Mouse (Mus musculus) heart, embryonic 11.5 days (tissue): Measurements from ENCODE around the gene Catsper4. TPM values are rescaled to one million over a fixed set of nuclear protein-coding genes. Genes with fewer than 3 reads are reported as not detected.

Source experiments
- ATAC-seq: fragments of 200-750 bp; cut with Nextera tagmentation; replicated peaks from 2 replicates; pipeline ENCODE4 v1.8.0; 2017; ENCODE audit warnings: moderate library complexity; ENCODE audit not compliant: insufficient number of reproducible peaks, low FRiP score, low TSS enrichment
- H3K27ac ChIP-seq: fragments of 300-500 bp; sonication (generic); 2 replicates; pipeline ENCODE4 v1.5.1; 2014; ENCODE audit warnings: mild to moderate bottlenecking, low read depth, low read length
- H3K27me3 ChIP-seq: fragments of 300-500 bp; sonication (generic); 2 replicates; pipeline ENCODE4 v1.6.1; 2014; ENCODE audit warnings: mild to moderate bottlenecking, low read length, mixed read lengths; ENCODE audit not compliant: control insufficient read depth, insufficient read depth
- H3K36me3 ChIP-seq: fragments of 300-500 bp; sonication (generic); 2 replicates; pipeline ENCODE4 v1.6.1; 2014; ENCODE audit warnings: mild to moderate bottlenecking, low read length, moderate library complexity, mixed read lengths; ENCODE audit not compliant: control insufficient read depth, insufficient read depth
- H3K4me1 ChIP-seq: fragments of 300-500 bp; sonication (generic); 2 replicates; pipeline ENCODE4 v1.6.1; 2014; ENCODE audit warnings: low read length; ENCODE audit not compliant: control insufficient read depth, insufficient read depth
- H3K4me2 ChIP-seq: fragments of 300-500 bp; sonication (generic); 2 replicates; pipeline ENCODE4 v1.6.1; 2014; ENCODE audit warnings: mild to moderate bottlenecking, moderate library complexity
- H3K4me3 ChIP-seq: fragments of 300-500 bp; sonication (generic); 2 replicates; pipeline ENCODE4 v1.5.1; 2014; ENCODE audit warnings: low read depth, low read length
- H3K9ac ChIP-seq: fragments of 300-500 bp; sonication (generic); 2 replicates; pipeline ENCODE4 v1.6.1; 2014; ENCODE audit warnings: mild to moderate bottlenecking, low read depth, low read length, moderate library complexity
- H3K9me3 ChIP-seq: fragments of 300-500 bp; sonication (generic); replicated peaks from 2 replicates; pipeline ENCODE4 v1.6.1; 2016; ENCODE audit warnings: low read length; ENCODE audit not compliant: control insufficient read depth
- WGBS: fragments of 180-500 bp; shearing (Covaris S2); extraction: QIAGEN DNeasy Blood & Tissue Kit; methylation state at CpG from one replicate; pipeline ENCODE4 v1.1.7; 2014; ENCODE audit not compliant: insufficient replicate concordance; 5-methylcytosine and 5-hydroxymethylcytosine counted together
- polyA plus RNA-seq: library from polyadenylated mRNA; unstranded; fragments of >200 nt; fragmentation: Nextera tagmentation; extraction: Ambion mirVana; gene quantifications from 2 replicates; pipeline ENCODE4 v1.2.1, GENCODE M21; 2014

Catsper4 gene
- polyA plus RNA-seq, 1 experiment from 2014 or later = not detected

GRCm38 (mm10) chr4:134258354-134258753 is 31.2 kb upstream of the Catsper4 start:
- Histone ChIP-seq H3K9ac (no peak overlapping the region), H3K4me2 (no peak overlapping the region), H3K27me3 (peaks cover 5% of the 10 kb centered on the region), H3K27ac (no peak overlapping the region), H3K36me3 (no peaks in the 10 kb centered on the region), H3K4me1 (peaks cover 38% of the 10 kb centered on the region), H3K9me3 (no peaks in the 10 kb centered on the region), H3K4me3 (no peak overlapping the region)
- 58% methylated on average over 11 of the region's 11 CpGs for WGBS
- ATAC-seq = no peak

GRCm38 (mm10) chr4:134257198-134258009 is 30.2 kb upstream of the Catsper4 start:
- Histone ChIP-seq H3K27ac (peak overlapping the region; percentile 32), H3K36me3 (no peaks in the 10 kb centered on the region), H3K4me1 (peaks cover 43% of the 10 kb centered on the region), H3K4me3 (no peak overlapping the region), H3K9ac (peak overlapping the region; percentile 58), H3K27me3 (peaks cover 13% of the 10 kb centered on the region), H3K4me2 (peak overlapping the region; percentile 55), H3K9me3 (no peaks in the 10 kb centered on the region)
- no peak for ATAC-seq
- 14% methylated on average over 11 of the region's 11 CpGs for WGBS

GRCm38 (mm10) chr4:134256407-134257197 is 29.4 kb upstream of the Catsper4 start:
- Histone ChIP-seq H3K4me3 (no peak overlapping the region), H3K36me3 (no peaks in the 10 kb centered on the region), H3K9me3 (no peaks in the 10 kb centered on the region), H3K9ac (peak overlapping the region; percentile 58), H3K27ac (peak overlapping the region; percentile 32), H3K27me3 (peaks cover 21% of the 10 kb centered on the region), H3K4me1 (peaks cover 51% of the 10 kb centered on the region), H3K4me2 (peak overlapping the region; percentile 55)
- 0 out of 2 replicates have a peak, but pooled peaks have one; percentile 16 for ATAC-seq
- 9% methylated on average over 18 of the region's 19 CpGs for WGBS

- no peak overlapping the region for H3K4me3 ChIP-seq
- 0 out of 2 replicates have a peak overlapping the region, but pooled peaks have one; percentile 58 for H3K9ac ChIP-seq
- 0 out of 2 replicates have a peak overlapping the region, but pooled peaks have one; percentile 32 for H3K27ac ChIP-seq
- H3K4me1 ChIP-seq = peaks cover 58% of the 10 kb centered on the region
- H3K36me3 ChIP-seq = no peaks in the 10 kb centered on the region
- WGBS = 32% methylated on average over 4 of the region's 4 CpGs
- ATAC-seq = no peak
- H3K9me3 ChIP-seq = no peaks in the 10 kb centered on the region
- H3K27me3 ChIP-seq = peaks cover 28% of the 10 kb centered on the region
- peak overlapping the region; percentile 55; the same call in 1 of the 2 replicates for H3K4me2 ChIP-seq
Observed at GRCm38 (mm10) chr4:134255854-134256253, 28.7 kb upstream of the Catsper4 start.

GRCm38 (mm10) chr4:134254835-134255234 is 27.7 kb upstream of the Catsper4 start:
- H3K4me1 ChIP-seq = peaks cover 69% of the 10 kb centered on the region
- H3K27me3 ChIP-seq = peaks cover 37% of the 10 kb centered on the region
- H3K4me3 ChIP-seq = no peak overlapping the region
- H3K9me3 ChIP-seq = no peaks in the 10 kb centered on the region
- no peak overlapping the region; the same call in 1 of the 2 replicates for H3K27ac ChIP-seq
- H3K4me2 ChIP-seq = no peak overlapping the region
- H3K36me3 ChIP-seq = no peaks in the 10 kb centered on the region
- 51% methylated on average over 3 of the region's 3 CpGs for WGBS
- H3K9ac ChIP-seq = no peak overlapping the region
- no peak for ATAC-seq

- Histone ChIP-seq H3K9ac (peak within 1 kb of the TSS; percentile 57), H3K4me2 (peak within 1 kb of the TSS; percentile 80), H3K27ac (peak within 1 kb of the TSS; percentile 25; the same call in 1 of the 2 replicates), H3K27me3 (peaks cover 39% of the 10 kb centered on the region), H3K9me3 (no peaks in the 10 kb centered on the region), H3K4me1 (peaks cover 69% of the 10 kb centered on the region), H3K4me3 (peak within 1 kb of the TSS; percentile 53), H3K36me3 (no peaks in the 10 kb centered on the region)
- no peak for ATAC-seq
- WGBS = 1% methylated on average over 13 of the region's 13 CpGs
Observed at GRCm38 (mm10) chr4:134253722-134254324, 26.6 kb upstream of the Catsper4 start, which contains the start of gene Grrp1. Grrp1 (minus strand) TSS chr4:134254106.

- no peak for ATAC-seq
- no peaks in the 10 kb centered on the region for H3K9me3 ChIP-seq
- WGBS = 12% methylated on average over 15 of the region's 15 CpGs
- H3K4me2 ChIP-seq = peak overlapping the region; percentile 80
- H3K27me3 ChIP-seq = peaks cover 45% of the 10 kb centered on the region
- H3K27ac ChIP-seq = no peak overlapping the region
- peak overlapping the region; percentile 57 for H3K9ac ChIP-seq
- H3K36me3 ChIP-seq = no peaks in the 10 kb centered on the region
- peak overlapping the region; percentile 53 for H3K4me3 ChIP-seq
- H3K4me1 ChIP-seq = peaks cover 69% of the 10 kb centered on the region
Observed at GRCm38 (mm10) chr4:134252911-134253721, 25.9 kb upstream of the Catsper4 start.
